Mouse (Mus musculus) megakaryocyte, adult 5-6 weeks (primary cell): ENCODE measurements around the gene Znrf3. TPM values are rescaled to one million over a fixed set of nuclear protein-coding genes. Genes with fewer than 3 reads are reported as not detected.
A peak's percentile ranks its signal among the peaks of the same experiment; 100 is the strongest.

ENCODE experiments used
- ATAC-seq: 2 replicates; pipeline ENCODE4 v1.8.0; 2016; ENCODE audit warnings: mild to moderate bottlenecking, inconsistent platforms; ENCODE audit not compliant: poor library complexity, severe bottlenecking
- total RNA-seq, 2 experiments: library from RNA; stranded (forward) in 1 of 2; stranded (reverse) in 1 of 2; fragments of 153-499, 151-499 nt in 1 of 2; fragments of 221-1000, 200-1000 nt in 1 of 2; gene quantifications; 2 replicates each; pipeline versions ENCODE4 v1.2.3 to v1.2.4; 2015 to 2017

Gene Znrf3
- total RNA-seq, 2 experiments from 2014 or later = 0.70 to 2.2 TPM

GRCm38 (mm10) chr11:5324296-5324695, 120.4 kb downstream of the Znrf3 start:
- no peak for ATAC-seq

- ATAC-seq = no peak
These were observed 123.0 kb downstream of the Znrf3 start for GRCm38 (mm10) chr11:5321687-5322086.

GRCm38 (mm10) chr11:5318976-5319375, 125.7 kb downstream of the Znrf3 start:
- no peak for ATAC-seq

- ATAC-seq = no peak
These were observed 126.4 kb downstream of the Znrf3 start for GRCm38 (mm10) chr11:5318035-5318775.

GRCm38 (mm10) chr11:5314796-5315195, 129.9 kb downstream of the Znrf3 start:
- ATAC-seq = no peak

- ATAC-seq = no peak
These were observed 130.3 kb downstream of the Znrf3 start for GRCm38 (mm10) chr11:5314330-5314741.

- ATAC-seq = no peak
These were observed 137.4 kb downstream of the Znrf3 start for GRCm38 (mm10) chr11:5307024-5307905.

GRCm38 (mm10) chr11:5306017-5306416, 138.6 kb downstream of the Znrf3 start:
- ATAC-seq = no peak

- no peak for ATAC-seq
These were observed 140.1 kb downstream of the Znrf3 start for GRCm38 (mm10) chr11:5304526-5304925.

GRCm38 (mm10) chr11:5298007-5298372, 146.7 kb downstream of the Znrf3 start:
- no peak for ATAC-seq

GRCm38 (mm10) chr11:5297148-5298006, 147.3 kb downstream of the Znrf3 start:
- ATAC-seq = no peak

- ATAC-seq = no peak
These were observed 148.0 kb downstream of the Znrf3 start for GRCm38 (mm10) chr11:5296576-5297115.

GRCm38 (mm10) chr11:5294805-5295204, 149.8 kb downstream of the Znrf3 start:
- no peak for ATAC-seq

GRCm38 (mm10) chr11:5290691-5291090, 154.0 kb downstream of the Znrf3 start:
- peak; percentile 59; the same call in 1 of the 2 replicates for ATAC-seq

- no peak for ATAC-seq
These were observed 154.6 kb downstream of the Znrf3 start for GRCm38 (mm10) chr11:5289826-5290580.

GRCm38 (mm10) chr11:5283987-5284386, 160.7 kb downstream of the Znrf3 start:
- no peak for ATAC-seq

- ATAC-seq = no peak
These were observed 163.7 kb downstream of the Znrf3 start for GRCm38 (mm10) chr11:5280932-5281331.

- ATAC-seq = no peak
These were observed 166.2 kb downstream of the Znrf3 start for GRCm38 (mm10) chr11:5278463-5278862.

- no peak for ATAC-seq
These were observed 167.2 kb downstream of the Znrf3 start for GRCm38 (mm10) chr11:5277307-5277971.
